Mouse (Mus musculus) neural tube, embryonic 13.5 days (tissue): ENCODE data around the gene Cnksr3. TPM values are rescaled to one million over a fixed set of nuclear protein-coding genes. Genes with fewer than 3 reads are reported as not detected.

Source experiments
- ATAC-seq: fragments of 200-750 bp; cut with Nextera tagmentation; 2 replicates; pipeline ENCODE4 v1.8.0; 2017; ENCODE audit warnings: low read depth, mild to moderate bottlenecking, moderate TSS enrichment, moderate library complexity
- H3K27ac ChIP-seq: fragments of 300-500 bp; sonication (generic); replicated peaks from 2 replicates; pipeline ENCODE4 v1.5.1; 2015; ENCODE audit warnings: moderate library complexity, mild to moderate bottlenecking, inconsistent platforms
- H3K27me3 ChIP-seq: fragments of 300-500 bp; sonication (generic); 2 replicates; pipeline ENCODE4 v1.6.1; 2015; ENCODE audit warnings: mild to moderate bottlenecking, inconsistent platforms
- H3K36me3 ChIP-seq: fragments of 300-500 bp; sonication (generic); 2 replicates; pipeline ENCODE4 v1.6.1; 2015; ENCODE audit warnings: mild to moderate bottlenecking, inconsistent platforms
- H3K4me1 ChIP-seq: fragments of 300-500 bp; sonication (generic); replicated peaks from 2 replicates; pipeline ENCODE4 v1.6.1; 2015; ENCODE audit warnings: inconsistent platforms
- H3K4me2 ChIP-seq: fragments of 300-500 bp; sonication (generic); 2 replicates; pipeline ENCODE4 v1.6.1; 2015; ENCODE audit warnings: inconsistent platforms, mild to moderate bottlenecking, moderate library complexity
- H3K4me3 ChIP-seq: fragments of 300-500 bp; sonication (generic); 2 replicates; pipeline ENCODE4 v1.5.1; 2015; ENCODE audit warnings: mild to moderate bottlenecking, inconsistent platforms
- H3K9ac ChIP-seq: fragments of 300-500 bp; sonication (generic); 2 replicates; pipeline ENCODE4 v1.6.1; 2015; ENCODE audit warnings: moderate library complexity, mild to moderate bottlenecking, inconsistent platforms
- H3K9me3 ChIP-seq: fragments of 300-500 bp; sonication (generic); 2 replicates; pipeline ENCODE4 v1.6.1; 2016; ENCODE audit warnings: inconsistent platforms
- WGBS: fragments of 180-500 bp; shearing (Covaris S2); methylation state at CpG from one replicate; pipeline ENCODE4 v1.1.7; 2015; 5-methylcytosine and 5-hydroxymethylcytosine counted together
- polyA plus RNA-seq: library from polyadenylated mRNA; unstranded; fragments of >200 nt; fragmentation: Nextera tagmentation; extraction: Ambion mirVana; gene quantifications from 2 replicates; pipeline ENCODE4 v1.2.1, GENCODE M21; 2015

Cnksr3 gene
- polyA plus RNA-seq, 1 experiment from 2014 or later: 2.6 TPM

DNA sequence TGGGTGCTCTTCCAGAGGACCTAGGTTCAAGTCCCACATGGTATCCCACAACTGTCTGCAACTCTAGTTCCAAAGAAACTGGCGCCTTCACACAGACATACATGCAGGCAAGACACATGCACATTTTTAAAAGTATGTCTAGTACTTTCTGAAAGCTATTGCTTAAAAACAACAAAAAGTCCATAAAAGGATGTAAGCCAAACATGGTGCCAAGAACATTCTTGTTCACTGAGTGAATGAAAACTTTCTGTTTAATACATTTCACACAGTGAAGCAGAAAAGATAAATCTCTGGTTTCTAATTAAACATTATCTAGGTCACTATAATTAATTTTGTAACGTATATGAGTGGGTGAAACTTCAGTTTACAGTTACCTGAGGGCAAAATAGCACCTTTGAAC lies 76.3 kb downstream of the Cnksr3 start:
- no peak for ATAC-seq
- Histone ChIP-seq H3K9me3 (no peaks in the 10 kb centered on the region), H3K9ac (no peak overlapping the region), H3K4me2 (no peak overlapping the region), H3K27me3 (no peaks in the 10 kb centered on the region), H3K36me3 (no peaks in the 10 kb centered on the region), H3K27ac (no peak overlapping the region), H3K4me1 (peaks cover 7% of the 10 kb centered on the region), H3K4me3 (no peak overlapping the region)
- WGBS: 92% methylated on average over 2 of the region's 2 CpGs

DNA sequence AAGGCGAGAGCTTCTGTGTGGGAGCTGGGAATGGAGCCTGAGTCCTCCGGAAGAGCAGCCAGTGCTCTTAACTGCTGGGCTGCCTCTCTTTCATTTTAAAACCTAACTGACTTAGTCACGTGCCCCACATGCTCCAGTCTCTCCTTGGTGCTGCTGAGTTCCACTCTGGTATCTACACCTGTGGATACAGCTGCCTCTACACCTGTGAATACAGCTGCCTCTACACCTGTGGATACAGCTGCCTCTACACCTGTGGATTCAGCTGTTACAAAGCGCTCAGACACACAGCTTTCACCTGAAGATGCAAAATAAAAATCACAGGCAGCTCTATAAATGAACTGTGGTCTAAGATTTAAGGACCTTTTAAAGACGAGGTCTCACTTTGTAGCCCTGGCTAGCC lies 79.0 kb downstream of the Cnksr3 start:
- peaks cover 2% of the 10 kb centered on the region for H3K4me1 ChIP-seq
- no peaks in the 10 kb centered on the region for H3K27me3 ChIP-seq
- no peak overlapping the region for H3K27ac ChIP-seq
- H3K9ac ChIP-seq: no peak overlapping the region
- H3K4me2 ChIP-seq: no peak overlapping the region
- WGBS: 93% methylated on average over 5 of the region's 5 CpGs
- no peaks in the 10 kb centered on the region for H3K36me3 ChIP-seq
- no peak overlapping the region for H3K4me3 ChIP-seq
- no peak for ATAC-seq
- no peaks in the 10 kb centered on the region for H3K9me3 ChIP-seq

- H3K9me3 ChIP-seq: no peaks in the 10 kb centered on the region
- no peak overlapping the region for H3K9ac ChIP-seq
- no peak for ATAC-seq
- H3K27me3 ChIP-seq: no peaks in the 10 kb centered on the region
- H3K4me3 ChIP-seq: no peak overlapping the region
- H3K4me2 ChIP-seq: no peak overlapping the region
- 85% methylated on average over 3 of the region's 3 CpGs for WGBS
- H3K36me3 ChIP-seq: no peaks in the 10 kb centered on the region
- H3K27ac ChIP-seq: no peak overlapping the region
- no peaks in the 10 kb centered on the region for H3K4me1 ChIP-seq
Measured at GRCm38 (mm10) chr10:7131441-7131840, 80.6 kb downstream of the Cnksr3 start.

DNA sequence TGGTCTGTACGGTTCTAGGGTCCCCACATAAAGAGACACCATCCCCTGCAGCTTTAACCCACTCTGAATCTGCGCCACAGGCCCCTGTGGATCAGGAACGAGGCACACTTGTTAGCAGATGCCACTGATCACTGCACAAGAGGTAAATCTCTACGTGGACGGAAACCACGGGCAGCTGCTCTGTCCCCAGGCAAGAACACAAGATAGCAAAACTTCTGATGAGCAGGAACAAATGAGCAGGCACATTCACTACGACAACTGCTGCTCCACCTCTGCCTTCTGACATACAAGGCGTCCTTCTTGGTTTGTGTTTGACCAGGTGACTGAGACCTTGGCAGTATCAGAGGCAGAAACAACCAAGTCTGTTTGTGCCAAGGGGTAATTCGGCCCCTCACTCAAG lies 84.2 kb downstream of the Cnksr3 start:
- no peaks in the 10 kb centered on the region for H3K27me3 ChIP-seq
- H3K36me3 ChIP-seq: no peaks in the 10 kb centered on the region
- no peak overlapping the region for H3K27ac ChIP-seq
- no peaks in the 10 kb centered on the region for H3K4me1 ChIP-seq
- no peak overlapping the region for H3K4me3 ChIP-seq
- H3K4me2 ChIP-seq: no peak overlapping the region
- 93% methylated on average over 9 of the region's 9 CpGs for WGBS
- H3K9me3 ChIP-seq: no peaks in the 10 kb centered on the region
- H3K9ac ChIP-seq: no peak overlapping the region
- no peak for ATAC-seq

GRCm38 (mm10) chr10:7126882-7127281 lies 85.2 kb downstream of the Cnksr3 start:
- H3K4me1 ChIP-seq: no peaks in the 10 kb centered on the region
- no peaks in the 10 kb centered on the region for H3K27me3 ChIP-seq
- 92% methylated on average over 12 of the region's 12 CpGs for WGBS
- no peaks in the 10 kb centered on the region for H3K36me3 ChIP-seq
- H3K9me3 ChIP-seq: no peaks in the 10 kb centered on the region
- no peak overlapping the region for H3K4me3 ChIP-seq
- no peak overlapping the region for H3K27ac ChIP-seq
- H3K9ac ChIP-seq: no peak overlapping the region
- no peak overlapping the region for H3K4me2 ChIP-seq
- ATAC-seq: no peak

DNA sequence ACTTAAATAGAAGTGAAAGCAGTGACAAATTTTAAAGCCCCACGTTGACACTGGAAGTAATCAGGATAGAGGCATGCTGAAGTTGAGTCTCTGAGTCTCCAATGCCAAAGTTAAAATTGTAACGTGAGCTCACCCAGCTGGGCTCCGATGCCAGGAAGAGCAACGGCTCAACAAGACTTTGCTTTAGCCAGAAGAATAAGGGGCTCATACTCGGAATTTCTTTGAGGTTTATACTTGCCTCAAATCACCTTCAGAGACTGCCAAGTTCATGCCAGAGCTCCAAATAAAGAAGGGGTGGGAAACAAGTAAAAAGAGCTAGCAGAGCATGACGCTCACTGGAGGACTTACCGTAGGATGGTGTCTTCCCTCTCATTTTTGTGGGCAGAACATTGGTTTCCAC lies 85.8 kb downstream of the Cnksr3 start:
- ATAC-seq: no peak
- H3K4me3 ChIP-seq: no peak overlapping the region
- H3K4me2 ChIP-seq: no peak overlapping the region
- no peaks in the 10 kb centered on the region for H3K9me3 ChIP-seq
- H3K36me3 ChIP-seq: no peaks in the 10 kb centered on the region
- H3K27ac ChIP-seq: no peak overlapping the region
- no peak overlapping the region for H3K9ac ChIP-seq
- no peaks in the 10 kb centered on the region for H3K4me1 ChIP-seq
- WGBS: 83% methylated on average over 7 of the region's 7 CpGs
- no peaks in the 10 kb centered on the region for H3K27me3 ChIP-seq

GRCm38 (mm10) chr10:7124993-7125392 lies 87.0 kb downstream of the Cnksr3 start:
- no peaks in the 10 kb centered on the region for H3K4me1 ChIP-seq
- H3K27me3 ChIP-seq: no peaks in the 10 kb centered on the region
- no peak overlapping the region for H3K9ac ChIP-seq
- ATAC-seq: no peak
- H3K9me3 ChIP-seq: no peaks in the 10 kb centered on the region
- 81% methylated on average over 7 of the region's 7 CpGs for WGBS
- H3K36me3 ChIP-seq: no peaks in the 10 kb centered on the region
- no peak overlapping the region for H3K4me2 ChIP-seq
- no peak overlapping the region for H3K4me3 ChIP-seq
- H3K27ac ChIP-seq: no peak overlapping the region

- H3K9ac ChIP-seq: no peak overlapping the region
- WGBS: 90% methylated on average over 4 of the region's 4 CpGs
- no peak for ATAC-seq
- H3K27ac ChIP-seq: no peak overlapping the region
- no peaks in the 10 kb centered on the region for H3K27me3 ChIP-seq
- no peak overlapping the region for H3K4me3 ChIP-seq
- H3K9me3 ChIP-seq: no peaks in the 10 kb centered on the region
- H3K4me2 ChIP-seq: no peak overlapping the region
- no peaks in the 10 kb centered on the region for H3K36me3 ChIP-seq
- H3K4me1 ChIP-seq: no peaks in the 10 kb centered on the region
Measured at GRCm38 (mm10) chr10:7122294-7122693, 89.7 kb downstream of the Cnksr3 start.

GRCm38 (mm10) chr10:7120206-7120605 lies 91.8 kb downstream of the Cnksr3 start:
- 90% methylated on average over 13 of the region's 13 CpGs for WGBS
- no peaks in the 10 kb centered on the region for H3K9me3 ChIP-seq
- H3K4me3 ChIP-seq: no peak overlapping the region
- no peaks in the 10 kb centered on the region for H3K36me3 ChIP-seq
- H3K27me3 ChIP-seq: no peaks in the 10 kb centered on the region
- H3K4me2 ChIP-seq: no peak overlapping the region
- H3K9ac ChIP-seq: no peak overlapping the region
- no peaks in the 10 kb centered on the region for H3K4me1 ChIP-seq
- H3K27ac ChIP-seq: no peak overlapping the region
- no peak for ATAC-seq

DNA sequence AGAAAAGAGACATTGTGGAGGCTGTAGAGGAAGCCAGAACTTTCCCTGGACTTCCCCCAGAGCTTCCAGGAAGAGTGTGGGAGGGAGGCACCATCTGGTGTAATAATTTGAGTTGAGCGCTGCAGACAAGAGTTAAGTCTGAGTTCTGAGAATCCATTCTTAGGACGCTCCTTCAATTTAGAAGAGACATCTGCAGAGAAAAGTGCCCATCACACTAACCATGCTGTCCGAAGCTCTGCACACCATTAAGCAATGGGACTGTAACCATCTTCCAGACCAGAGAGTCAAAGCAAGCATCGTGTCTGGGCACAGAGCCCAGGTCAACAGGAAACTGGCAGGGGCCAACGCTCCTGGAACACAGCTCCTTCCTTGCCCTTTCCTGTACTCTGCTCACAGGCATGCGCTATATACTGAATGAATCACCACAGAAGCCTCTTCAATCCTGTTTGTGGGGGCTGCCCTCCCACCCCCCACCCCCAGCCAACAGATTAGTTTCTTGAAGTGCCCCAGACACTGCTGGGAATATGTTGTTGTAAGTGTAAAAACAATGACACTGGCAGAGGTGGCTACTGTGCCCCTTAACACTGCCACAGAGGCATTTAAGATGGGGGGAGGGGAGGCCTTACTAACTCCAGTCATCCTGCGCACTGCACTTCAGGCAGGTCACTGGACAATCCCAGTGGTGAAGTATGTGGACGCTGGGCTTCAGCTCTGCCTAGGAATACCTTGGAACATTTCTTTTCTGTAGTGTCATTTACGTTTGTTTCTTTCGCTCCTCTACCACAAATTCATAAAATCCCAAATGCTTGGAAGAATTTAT lies 93.6 kb downstream of the Cnksr3 start:
- no peak for ATAC-seq
- no peaks in the 10 kb centered on the region for H3K4me1 ChIP-seq
- no peak overlapping the region for H3K27ac ChIP-seq
- no peak overlapping the region for H3K4me3 ChIP-seq
- H3K4me2 ChIP-seq: no peak overlapping the region
- H3K9ac ChIP-seq: no peak overlapping the region
- WGBS: 84% methylated on average over 10 of the region's 10 CpGs
- H3K9me3 ChIP-seq: no peaks in the 10 kb centered on the region
- H3K36me3 ChIP-seq: no peaks in the 10 kb centered on the region
- no peaks in the 10 kb centered on the region for H3K27me3 ChIP-seq

DNA sequence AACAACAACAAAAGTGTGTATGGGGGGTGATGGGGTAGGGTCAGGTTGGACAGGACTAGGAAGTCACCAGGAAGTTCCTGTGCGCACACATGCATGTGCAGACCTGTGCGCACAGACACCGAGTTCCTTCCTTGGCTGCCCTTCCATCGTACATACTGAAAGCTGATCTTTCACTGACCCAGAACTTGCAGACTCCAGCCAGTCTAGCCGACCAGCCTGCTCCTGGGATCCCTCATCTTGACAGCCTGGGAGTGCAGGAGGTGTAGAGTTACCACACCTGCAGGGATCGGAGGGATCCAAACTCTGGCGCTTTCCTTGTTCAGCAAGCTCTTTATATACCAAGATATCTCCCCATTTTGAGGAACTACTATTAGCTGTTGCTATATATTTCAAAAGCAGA lies 94.3 kb downstream of the Cnksr3 start:
- Histone ChIP-seq H3K4me1 (no peaks in the 10 kb centered on the region), H3K27ac (no peak overlapping the region), H3K27me3 (no peaks in the 10 kb centered on the region), H3K36me3 (no peaks in the 10 kb centered on the region), H3K9me3 (no peaks in the 10 kb centered on the region), H3K9ac (no peak overlapping the region), H3K4me3 (no peak overlapping the region), H3K4me2 (no peak overlapping the region)
- ATAC-seq: no peak
- WGBS: 87% methylated on average over 7 of the region's 7 CpGs

DNA sequence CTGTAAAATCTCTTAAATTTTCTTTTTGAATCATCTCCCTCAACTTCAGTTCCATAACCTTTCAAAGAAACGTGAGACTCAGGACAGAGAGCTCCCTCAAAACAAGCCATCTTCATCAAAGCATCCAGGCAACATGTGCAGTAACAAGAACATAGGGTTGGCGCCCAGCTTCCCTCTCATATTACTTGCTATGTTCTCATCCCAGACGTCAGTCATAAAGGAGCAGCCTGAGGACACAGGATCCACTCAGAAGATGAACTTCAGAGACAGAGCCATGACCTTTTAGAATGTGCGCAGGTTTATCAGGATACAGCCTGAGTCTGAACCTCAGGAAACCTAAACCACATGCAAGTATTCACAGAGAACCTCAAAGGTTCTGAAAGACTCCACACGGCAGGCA lies 97.2 kb downstream of the Cnksr3 start:
- H3K4me3 ChIP-seq: no peak overlapping the region
- H3K4me1 ChIP-seq: no peaks in the 10 kb centered on the region
- no peaks in the 10 kb centered on the region for H3K27me3 ChIP-seq
- no peaks in the 10 kb centered on the region for H3K9me3 ChIP-seq
- 92% methylated on average over 5 of the region's 5 CpGs for WGBS
- ATAC-seq: no peak
- no peak overlapping the region for H3K4me2 ChIP-seq
- H3K9ac ChIP-seq: no peak overlapping the region
- H3K27ac ChIP-seq: no peak overlapping the region
- no peaks in the 10 kb centered on the region for H3K36me3 ChIP-seq

GRCm38 (mm10) chr10:7113747-7114146 lies 98.3 kb downstream of the Cnksr3 start:
- Histone ChIP-seq H3K4me3 (no peak overlapping the region), H3K4me2 (no peak overlapping the region), H3K36me3 (no peaks in the 10 kb centered on the region), H3K27me3 (no peaks in the 10 kb centered on the region), H3K9me3 (no peaks in the 10 kb centered on the region), H3K4me1 (no peaks in the 10 kb centered on the region), H3K9ac (no peak overlapping the region), H3K27ac (no peak overlapping the region)
- 89% methylated on average over 4 of the region's 4 CpGs for WGBS
- no peak for ATAC-seq
